Mouse (Mus musculus) testis, adult 10 weeks (tissue): ENCODE results near the gene Gm21292. TPM values are rescaled to one million over a fixed set of nuclear protein-coding genes. Genes with fewer than 3 reads are reported as not detected.

ENCODE experiments used
- polyA plus RNA-seq: library from polyadenylated mRNA; stranded (reverse); fragments of 350-450 nt; fragmentation: Illumina TruSeq; extraction: RNeasy Lipid Tissue Mini Kit (QIAGEN cat#74804); gene quantifications from one replicate; pipeline ENCODE4 v1.2.3, GENCODE M21; 2014; ENCODE audit warnings: low read depth, low replicate concordance

The Gm21292 gene
- 1.2 TPM for polyA plus RNA-seq

GRCm38 (mm10) chrY:9133824-9134223, at the start of gene Gm21292:
TSS of gene Gm21292 (minus strand) at chrY:9133924.

Other genes starting within 250 kb of the Gm21292 start
- gene Gm21721, start 68.3 kb upstream of the Gm21292 start, polyA plus RNA-seq: 1.3 TPM
- 6.0 TPM for gene Gm21812, start 213.3 kb upstream of the Gm21292 start, polyA plus RNA-seq